9 mouse cellular contexts compared by ENCODE assay signal in genomic region chr9:120602839-120603511, GRCm38 (mm10). TPM values are rescaled to one million over a fixed set of nuclear protein-coding genes. Genes with fewer than 3 reads are reported as not detected.
DNase-seq lines count a peak whose midpoint lies in the region; ATAC-seq and TF ChIP-seq lines count a peak whose summit lies in the region.
"Had no signal": no experiment of that assay in that cellular context is flagged by ENCODE, and none has a peak within 500 bp of the region (broad histone marks: within the 10 kb centered on the region; RNA-seq: fewer than 3 reads in every experiment).

No protein-coding gene starts in this region.

- no peak overlapping the region for H3K27ac ChIP-seq in ES-Bruce4 (ENCODE audit: insufficient read depth, low read length)
- peak overlapping the region; percentile 46; the same call in 1 of the 2 replicates for H3K27ac ChIP-seq in forebrain, embryonic 15.5 days (replicated peaks)
- H3K27ac ChIP-seq: macrophage had no signal

- intact Hi-C loops in heart, postnatal 25 days (cut with DNase I): loop anchor here (1.0 to 10.0 kb wide), 10 partner anchors 49 to 639 kb away; no protein-coding TSS in a partner anchor

- no peaks in the 10 kb centered on the region for H3K9me3 ChIP-seq in ES-Bruce4 (replicated peaks; ENCODE audit: control insufficient read depth, insufficient read depth, low read length, poor library complexity, severe bottlenecking)
- 0 out of 2 replicates have a peak, but pooled peaks cover 9% of the 10 kb centered on the region for H3K9me3 ChIP-seq in forebrain, embryonic 15.5 days

- H3K4me3 ChIP-seq in ES-Bruce4 (ENCODE audit: low read depth, low read length): no peak overlapping the region
- peak overlapping the region; percentile 13 for H3K4me3 ChIP-seq in forebrain, embryonic 15.5 days

- H3K9ac ChIP-seq in ES-Bruce4 (ENCODE audit: low read depth, poor library complexity, severe bottlenecking): peak overlapping the region; percentile 63; the same call in 1 of the 2 replicates
- H3K9ac ChIP-seq in forebrain, embryonic 15.5 days (replicated peaks): peak overlapping the region; percentile 32

- H3K36me3 ChIP-seq in ES-Bruce4 (ENCODE audit: control insufficient read depth, insufficient read depth, low read length, poor library complexity, severe bottlenecking): no peaks in the 10 kb centered on the region
- no peaks in the 10 kb centered on the region for H3K36me3 ChIP-seq in forebrain, embryonic 15.5 days

- no peaks in the 10 kb centered on the region for H3K27me3 ChIP-seq in ES-Bruce4 (ENCODE audit: control insufficient read depth, insufficient read depth, low read length, poor library complexity, severe bottlenecking)
- no peaks in the 10 kb centered on the region for H3K27me3 ChIP-seq in forebrain, embryonic 15.5 days

- TF ChIP-seq POLR2A in ES-Bruce4 (IDR thresholded peaks at IDR 0.05; ENCODE audit: insufficient read depth, low read length): no peak

- TF ChIP-seq EP300 in ES-Bruce4 (IDR thresholded peaks at IDR 0.05; ENCODE audit: insufficient read depth, low read depth, low read length): no peak

- DNase-seq in cerebellum, adult 11-12 months: peak; percentile 84
- peak; percentile 72 for DNase-seq in heart, postnatal 25 days (ENCODE audit: low spot score)
- peak; percentile 91 for DNase-seq in layer of hippocampus, adult 11-12 months (ENCODE audit: low spot score)
- DNase-seq in lung, adult 18-20 months: peak; percentile 81 to 87
- peak; percentile 86 for DNase-seq in testis, postnatal 14 days (ENCODE audit: low spot score)

- peak; percentile 82 for TF ChIP-seq CTCF in ES-Bruce4 (IDR thresholded peaks at IDR 0.05; ENCODE audit: low read depth, low read length)

- peak overlapping the region; percentile 40 for H3K4me2 ChIP-seq in forebrain, embryonic 15.5 days (replicated peaks)

- 2% methylated on average over 23 of the region's 23 CpGs for WGBS in forebrain, embryonic 15.5 days

- peak; percentile 90 for ATAC-seq in forebrain, embryonic 15.5 days (replicated peaks)
- ATAC-seq in neutrophil, adult 5-6 weeks (ENCODE audit: extremely low read depth, insufficient number of reproducible peaks, low FRiP score, poor library complexity, severe bottlenecking): peak; percentile 72

- peaks cover 4% of the 10 kb centered on the region for H3K4me1 ChIP-seq in ES-Bruce4 (ENCODE audit: control insufficient read depth, insufficient read depth, low read length)
- peaks cover 21% of the 10 kb centered on the region for H3K4me1 ChIP-seq in forebrain, embryonic 15.5 days

RNA-seq across cellular contexts. Expression of gene Rpl14, which starts 31.7 kb away (rescaled TPM):
- 1,004 and 1,061 TPM in 2 replicates for polyA plus RNA-seq in ES-Bruce4 (2011; ENCODE audit: insufficient read depth, insufficient read length, low read depth, missing spikeins)
- 406 and 432 TPM in 2 replicates for polyA plus RNA-seq in forebrain, embryonic 15.5 days (2015; fragmentation: Nextera tagmentation; extraction: Ambion mirVana)
- 100 to 1,000 TPM; 281 to 288 TPM for total RNA-seq in heart, postnatal 25 days (2021)
- 525 and 587 TPM in 2 replicates for total RNA-seq in neutrophil, adult 5-6 weeks (2017)
